In genomic region chr11:48605223-48605824, GRCm38 (mm10) we compare ENCODE assay signal across 10 mouse cellular contexts.
A peak's percentile ranks its signal among the peaks of the same experiment; 100 is the strongest.
DNase-seq lines count a peak whose midpoint lies in the region; ATAC-seq lines count a peak whose summit lies in the region.
"Had no signal": no experiment of that assay in that cellular context is flagged by ENCODE, and none has a peak within 500 bp of the region (broad histone marks: within the 10 kb centered on the region; RNA-seq: fewer than 3 reads in every experiment).

No protein-coding gene starts in this region.

- no peaks in the 10 kb centered on the region for H3K27me3 ChIP-seq in heart, embryonic 14.5 days (ENCODE audit: control insufficient read depth, insufficient read depth, low read length)
- no peaks in the 10 kb centered on the region for H3K27me3 ChIP-seq in hindbrain, embryonic 11.5 days (ENCODE audit: control insufficient read depth, insufficient read depth, low read length)

- no peaks in the 10 kb centered on the region for H3K4me1 ChIP-seq in heart, embryonic 14.5 days (ENCODE audit: control insufficient read depth in 2 of 2, insufficient read depth in 2 of 2, low read length in 2 of 2)
- H3K4me1 ChIP-seq in hindbrain, embryonic 11.5 days (replicated peaks; ENCODE audit: control insufficient read depth, insufficient read depth, low read length): no peaks in the 10 kb centered on the region

- H3K9me3 ChIP-seq in heart, embryonic 14.5 days (ENCODE audit: control insufficient read depth, low read length): no peaks in the 10 kb centered on the region
- no peaks in the 10 kb centered on the region for H3K9me3 ChIP-seq in hindbrain, embryonic 11.5 days (ENCODE audit: control insufficient read depth, low read length)

- H3K27ac ChIP-seq in heart, embryonic 14.5 days (replicated peaks in 1 of 2; ENCODE audit: control insufficient read depth in 1 of 2, insufficient read depth in 1 of 2, low read depth in 2 of 2, low read length in 2 of 2): 0 out of 4 replicates have a peak overlapping the region, but pooled peaks of 1 of the 2 experiments have one; percentile 20
- no peak overlapping the region for H3K27ac ChIP-seq in hindbrain, embryonic 11.5 days (ENCODE audit: low read depth, low read length)
- H3K27ac ChIP-seq: liver, embryonic 14.5 days had no signal

- ATAC-seq in heart, embryonic 14.5 days (ENCODE audit: insufficient number of reproducible peaks, insufficient read depth, low FRiP score, low read depth): 0 out of 2 replicates have a peak, but pooled peaks have one; percentile 26
- no peak for ATAC-seq in hindbrain, embryonic 11.5 days (ENCODE audit: low FRiP score)
- ATAC-seq: intestine, embryonic 16.5 days had no signal

- DNase-seq in urinary bladder, postnatal 14 days (ENCODE audit: low spot score): peak; percentile 5
- no peak for DNase-seq in urinary bladder, adult 2 months (ENCODE audit: low spot score)
- DNase-seq in lung, adult 18-20 months: peak; percentile 30 to 43
- no peak for DNase-seq in spleen, postnatal 10 days (ENCODE audit: low spot score in 2 of 2)
- no peak for DNase-seq in natural killer cell, adult 2 months (ENCODE audit: low spot score in 2 of 2)
- no peak for DNase-seq in hindbrain, embryonic 11.5 days (ENCODE audit: low spot score)
- DNase-seq: cerebellum, adult 18-20 months had no signal

- H3K9ac ChIP-seq in heart, embryonic 14.5 days (ENCODE audit: low read length): no peak overlapping the region
- H3K9ac ChIP-seq in hindbrain, embryonic 11.5 days (ENCODE audit: low read depth, low read length): no peak overlapping the region
- H3K9ac ChIP-seq: liver, embryonic 14.5 days had no signal

- no peak overlapping the region for H3K4me3 ChIP-seq in heart, embryonic 14.5 days (ENCODE audit: control insufficient read depth in 1 of 2, insufficient read depth in 1 of 2, low read depth in 1 of 2, low read length in 2 of 2)
- H3K4me3 ChIP-seq in hindbrain, embryonic 11.5 days (ENCODE audit: low read depth, low read length): no peak overlapping the region

- no peak overlapping the region for H3K4me2 ChIP-seq in heart, embryonic 14.5 days (ENCODE audit: low read length)
- H3K4me2 ChIP-seq in hindbrain, embryonic 11.5 days (replicated peaks; ENCODE audit: low read depth, low read length): no peak overlapping the region

- H3K36me3 ChIP-seq in heart, embryonic 14.5 days (ENCODE audit: control insufficient read depth, insufficient read depth, low read length): no peaks in the 10 kb centered on the region
- no peaks in the 10 kb centered on the region for H3K36me3 ChIP-seq in hindbrain, embryonic 11.5 days (ENCODE audit: control insufficient read depth, insufficient read depth, low read length)

- 42% methylated on average over 5 of the region's 5 CpGs for WGBS in heart, embryonic 14.5 days
- 63% methylated on average over 5 of the region's 5 CpGs for WGBS in hindbrain, embryonic 11.5 days

Comparison
In these comparisons a context has a peak if more than half of its experiments do, and no peak if none do; other contexts are left out.
1. DNase-seq: peak in urinary bladder, postnatal 14 days (single experiment) and lung, adult 18-20 months (2 of 2); none in urinary bladder, adult 2 months (single experiment), spleen, postnatal 10 days (0 of 2), natural killer cell, adult 2 months (0 of 2) and hindbrain, embryonic 11.5 days (single experiment).